Mouse (Mus musculus): Measurements from ENCODE around the gene Dnah1. TPM values are rescaled to one million over a fixed set of nuclear protein-coding genes. Genes with fewer than 3 reads are reported as not detected.
A peak's percentile ranks its signal among the peaks of the same experiment; 100 is the strongest.

Gene Dnah1
- under 0.01 and 0.07 TPM in 2 replicates for total RNA-seq (2014; rRNA removed)
- 0.01 and 0.04 TPM in 2 replicates for polyA plus RNA-seq (2012; rRNA removed)

DNA sequence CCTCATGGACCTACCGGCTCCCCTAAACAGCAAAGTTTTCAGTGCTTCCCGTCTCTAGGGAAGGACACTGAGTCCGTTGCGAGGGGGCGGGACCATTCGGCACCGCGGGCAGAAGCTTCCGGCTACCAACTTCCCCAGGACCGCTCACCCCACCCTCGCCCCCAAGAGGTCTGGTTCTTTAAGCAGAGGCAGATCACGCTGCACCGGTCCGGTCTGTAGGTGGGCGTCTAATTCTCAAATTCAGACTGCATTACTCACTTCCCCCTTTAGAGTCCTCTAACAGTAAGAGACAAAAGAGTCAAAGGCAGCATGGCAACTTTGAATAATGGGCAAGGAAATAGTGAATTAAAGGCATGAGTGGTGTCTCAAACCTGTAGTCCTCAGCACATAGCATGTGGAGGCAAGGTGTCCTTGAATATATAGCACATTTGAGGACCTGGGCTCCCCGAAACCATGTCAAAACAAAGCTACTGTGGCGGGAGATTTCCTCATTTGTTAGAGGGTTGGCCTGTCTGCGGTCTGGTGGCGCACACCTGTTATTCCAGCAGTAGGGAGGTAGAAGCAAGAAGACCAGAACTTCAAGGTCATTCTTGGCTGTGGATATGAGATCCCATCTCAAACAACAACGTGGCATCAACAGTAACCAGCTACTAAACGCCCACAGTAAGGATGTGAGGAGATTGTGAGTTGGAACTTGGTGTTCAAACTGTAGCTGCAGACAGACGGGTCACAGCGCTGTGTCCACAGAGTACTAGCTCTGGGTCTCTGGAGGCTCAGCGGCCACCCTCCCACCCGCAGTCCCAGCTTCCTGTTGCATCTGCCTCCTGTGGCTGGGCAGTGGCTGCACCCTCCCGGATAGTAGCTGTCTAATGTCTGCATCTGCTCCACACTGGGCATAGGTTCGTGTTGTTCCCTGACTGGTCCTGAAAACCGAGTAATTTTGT is at the start of gene Dnah1:
Gene Dnah1, minus strand, starts transcription at position 48 of the 944 bp plus-strand sequence.
- Histone ChIP-seq H3K36me3 (ENCODE audit: control insufficient read depth, insufficient read depth, low read length) (no peaks in the 10 kb centered on the region), H3K79me2 (ENCODE audit: control insufficient read depth, insufficient read depth, low read length) (no peaks in the 10 kb centered on the region), H3K27me3 (ENCODE audit: control insufficient read depth, insufficient read depth, low read length) (no peaks in the 10 kb centered on the region), H3K4me1 (ENCODE audit: control insufficient read depth, insufficient read depth, low read length) (no peaks in the 10 kb centered on the region), H3K27ac (replicated peaks; ENCODE audit: insufficient read depth, low read depth, low read length) (no peak within 1 kb of the TSS), H3K4me3 (ENCODE audit: insufficient read depth, low read depth, low read length) (peak within 1 kb of the TSS; percentile 4; the same call in 1 of the 2 replicates), H3K9ac (ENCODE audit: low read depth, low read length) (no peak within 1 kb of the TSS)
- WGBS, result 33% methylated on average over 28 of the region's 28 CpGs
- TF ChIP-seq CTCF (IDR thresholded peaks at IDR 0.05; ENCODE audit: low read depth, low read length) (no peak), POLR2A (IDR thresholded peaks at IDR 0.05; ENCODE audit: extremely low read depth, insufficient read depth, low read length) (no peak)
- no peak for DNase-seq (ENCODE audit: extremely low read depth, low read depth, low spot score)

GRCm38 (mm10) chr14:31369377-31369776 is 45.7 kb upstream of the Dnah1 start:
- Histone ChIP-seq H3K27me3 (ENCODE audit: control insufficient read depth, insufficient read depth, low read length) (no peaks in the 10 kb centered on the region), H3K9ac (ENCODE audit: low read depth, low read length) (no peak overlapping the region), H3K4me1 (ENCODE audit: control insufficient read depth, insufficient read depth, low read length) (no peaks in the 10 kb centered on the region), H3K27ac (replicated peaks; ENCODE audit: insufficient read depth, low read depth, low read length) (no peak overlapping the region), H3K36me3 (ENCODE audit: control insufficient read depth, insufficient read depth, low read length) (peaks cover 66% of the 10 kb centered on the region), H3K79me2 (ENCODE audit: control insufficient read depth, insufficient read depth, low read length) (no peaks in the 10 kb centered on the region), H3K4me3 (ENCODE audit: insufficient read depth, low read depth, low read length) (no peak overlapping the region)
- WGBS, result 93% methylated on average over 3 of the region's 3 CpGs
- no peak for TF ChIP-seq POLR2A (IDR thresholded peaks at IDR 0.05; ENCODE audit: extremely low read depth, insufficient read depth, low read length)
- no peak for TF ChIP-seq CTCF (IDR thresholded peaks at IDR 0.05; ENCODE audit: low read depth, low read length)
- no peak for DNase-seq (ENCODE audit: extremely low read depth, low read depth, low spot score)

GRCm38 (mm10) chr14:31367951-31368350 is 44.3 kb upstream of the Dnah1 start:
- Histone ChIP-seq H3K9ac (ENCODE audit: low read depth, low read length) (no peak overlapping the region), H3K79me2 (ENCODE audit: control insufficient read depth, insufficient read depth, low read length) (no peaks in the 10 kb centered on the region), H3K4me3 (ENCODE audit: insufficient read depth, low read depth, low read length) (no peak overlapping the region), H3K4me1 (ENCODE audit: control insufficient read depth, insufficient read depth, low read length) (no peaks in the 10 kb centered on the region), H3K27me3 (ENCODE audit: control insufficient read depth, insufficient read depth, low read length) (no peaks in the 10 kb centered on the region), H3K36me3 (ENCODE audit: control insufficient read depth, insufficient read depth, low read length) (peaks cover 65% of the 10 kb centered on the region), H3K27ac (replicated peaks; ENCODE audit: insufficient read depth, low read depth, low read length) (no peak overlapping the region)
- DNase-seq (ENCODE audit: extremely low read depth, low read depth, low spot score), result no peak
- 91% methylated on average over 7 of the region's 7 CpGs for WGBS
- no peak for TF ChIP-seq CTCF (IDR thresholded peaks at IDR 0.05; ENCODE audit: low read depth, low read length)
- no peak for TF ChIP-seq POLR2A (IDR thresholded peaks at IDR 0.05; ENCODE audit: extremely low read depth, insufficient read depth, low read length)

DNA sequence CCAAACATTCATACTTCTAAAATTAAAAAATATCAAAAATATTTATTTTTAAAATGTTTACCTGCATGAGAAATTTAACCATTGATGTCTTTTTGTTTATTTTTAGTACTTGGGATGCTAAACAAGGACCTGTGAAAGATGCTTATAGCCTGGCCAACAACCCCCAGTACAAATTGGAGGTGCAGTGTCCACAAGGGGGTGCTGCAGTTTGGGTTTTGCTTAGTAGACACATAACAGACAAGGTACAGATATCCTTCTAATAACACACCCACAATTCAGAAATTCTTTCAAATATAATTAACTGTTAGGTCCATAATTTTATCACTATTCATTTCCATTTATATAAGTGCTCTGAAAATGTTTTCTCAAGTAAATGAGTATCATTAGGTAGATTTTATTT is 41.7 kb upstream of the Dnah1 start:
- Histone ChIP-seq H3K27me3 (ENCODE audit: control insufficient read depth, insufficient read depth, low read length) (no peaks in the 10 kb centered on the region), H3K27ac (replicated peaks; ENCODE audit: insufficient read depth, low read depth, low read length) (no peak overlapping the region), H3K9ac (ENCODE audit: low read depth, low read length) (no peak overlapping the region), H3K4me1 (ENCODE audit: control insufficient read depth, insufficient read depth, low read length) (no peaks in the 10 kb centered on the region), H3K36me3 (ENCODE audit: control insufficient read depth, insufficient read depth, low read length) (peaks cover 60% of the 10 kb centered on the region), H3K79me2 (ENCODE audit: control insufficient read depth, insufficient read depth, low read length) (no peaks in the 10 kb centered on the region), H3K4me3 (ENCODE audit: insufficient read depth, low read depth, low read length) (no peak overlapping the region)
- DNase-seq (ENCODE audit: extremely low read depth, low read depth, low spot score), result peak; percentile 56
- no peak for TF ChIP-seq POLR2A (IDR thresholded peaks at IDR 0.05; ENCODE audit: extremely low read depth, insufficient read depth, low read length)
- peak; percentile 56 for TF ChIP-seq CTCF (IDR thresholded peaks at IDR 0.05; ENCODE audit: low read depth, low read length)

DNA sequence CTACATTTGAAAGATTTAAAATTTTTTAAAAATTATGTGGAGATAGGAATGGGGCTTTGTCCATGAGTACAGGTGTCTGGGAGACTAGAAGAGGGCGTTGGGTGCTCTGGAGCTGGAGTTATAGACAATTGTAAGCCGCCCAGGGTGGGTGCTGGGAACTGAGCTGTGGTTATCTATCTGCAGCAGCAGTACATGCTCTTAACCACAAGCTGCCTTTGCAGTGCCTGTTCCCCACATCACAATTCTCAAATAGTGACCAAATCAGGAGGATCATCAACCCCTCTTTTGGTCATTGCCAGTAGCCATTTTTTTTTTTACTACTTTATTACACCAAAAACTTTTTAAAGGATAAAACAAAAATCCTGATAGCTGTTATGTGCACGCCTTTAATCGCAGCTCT is 40.9 kb upstream of the Dnah1 start:
- no peaks in the 10 kb centered on the region for H3K79me2 ChIP-seq (ENCODE audit: control insufficient read depth, insufficient read depth, low read length)
- TF ChIP-seq CTCF (IDR thresholded peaks at IDR 0.05; ENCODE audit: low read depth, low read length) (no peak), POLR2A (IDR thresholded peaks at IDR 0.05; ENCODE audit: extremely low read depth, insufficient read depth, low read length) (no peak)
- H3K4me1 ChIP-seq (ENCODE audit: control insufficient read depth, insufficient read depth, low read length), result no peaks in the 10 kb centered on the region
- no peaks in the 10 kb centered on the region for H3K27me3 ChIP-seq (ENCODE audit: control insufficient read depth, insufficient read depth, low read length)
- H3K27ac ChIP-seq (replicated peaks; ENCODE audit: insufficient read depth, low read depth, low read length), result no peak overlapping the region
- H3K9ac ChIP-seq (ENCODE audit: low read depth, low read length), result no peak overlapping the region
- DNase-seq (ENCODE audit: extremely low read depth, low read depth, low spot score), result no peak
- no peak overlapping the region for H3K4me3 ChIP-seq (ENCODE audit: insufficient read depth, low read depth, low read length)
- WGBS, result 96% methylated on average over 4 of the region's 4 CpGs
- peaks cover 61% of the 10 kb centered on the region for H3K36me3 ChIP-seq (ENCODE audit: control insufficient read depth, insufficient read depth, low read length)

GRCm38 (mm10) chr14:31362236-31362635 is 38.5 kb upstream of the Dnah1 start:
- WGBS, result 39% methylated on average over 2 of the region's 2 CpGs
- Histone ChIP-seq H3K27ac (replicated peaks; ENCODE audit: insufficient read depth, low read depth, low read length) (no peak overlapping the region), H3K9ac (ENCODE audit: low read depth, low read length) (no peak overlapping the region), H3K79me2 (ENCODE audit: control insufficient read depth, insufficient read depth, low read length) (no peaks in the 10 kb centered on the region), H3K27me3 (ENCODE audit: control insufficient read depth, insufficient read depth, low read length) (no peaks in the 10 kb centered on the region), H3K36me3 (ENCODE audit: control insufficient read depth, insufficient read depth, low read length) (peaks cover 54% of the 10 kb centered on the region), H3K4me3 (ENCODE audit: insufficient read depth, low read depth, low read length) (no peak overlapping the region), H3K4me1 (ENCODE audit: control insufficient read depth, insufficient read depth, low read length) (no peaks in the 10 kb centered on the region)
- DNase-seq (ENCODE audit: extremely low read depth, low read depth, low spot score), result no peak
- no peak for TF ChIP-seq POLR2A (IDR thresholded peaks at IDR 0.05; ENCODE audit: extremely low read depth, insufficient read depth, low read length)
- no peak for TF ChIP-seq CTCF (IDR thresholded peaks at IDR 0.05; ENCODE audit: low read depth, low read length)
